Mouse (Mus musculus) brain, embryonic 14.5 days (tissue): Measurements from ENCODE around the gene Rpl9-ps1.

Source experiments
- CTCF ChIP-seq: fragments of 200-500 bp; IDR thresholded peaks from 2 replicates; pipeline ENCODE4 v1.5.1; 2012; ENCODE audit warnings: inconsistent platforms, mild to moderate bottlenecking, moderate library complexity, borderline replicate concordance; ENCODE audit not compliant: insufficient read depth, insufficient read length; ENCODE audit errors: extremely low read depth
- POLR2A ChIP-seq: fragments of 200-500 bp; IDR thresholded peaks from 2 replicates; pipeline ENCODE4 v1.6.1; 2012; ENCODE audit warnings: mild to moderate bottlenecking, inconsistent platforms, borderline replicate concordance; ENCODE audit not compliant: poor library complexity, insufficient read depth, insufficient read length, severe bottlenecking; ENCODE audit errors: extremely low read depth

DNA sequence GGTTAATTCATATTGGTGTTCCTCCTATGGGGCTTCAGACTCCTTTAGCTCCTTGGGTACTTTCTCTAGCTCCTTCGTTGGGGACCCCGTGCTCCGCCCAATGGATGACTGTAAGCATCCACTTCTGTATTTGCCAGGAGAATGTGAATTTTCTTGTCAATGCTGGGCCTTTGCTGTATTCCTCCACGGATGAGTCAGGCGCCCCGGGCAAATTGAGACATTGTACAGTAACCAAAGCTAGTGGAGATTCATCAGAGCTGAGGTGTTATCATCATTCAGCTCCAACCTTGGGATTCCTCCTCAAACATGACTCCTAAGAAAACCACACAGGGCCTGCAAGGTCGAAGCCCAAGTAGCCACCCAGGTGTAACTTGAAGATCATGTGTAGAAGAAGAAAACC is 47.6 kb downstream of the Rpl9-ps1 start:
- TF ChIP-seq POLR2A (no peak), CTCF (no peak)
